Comparison of ENCODE assay signal across 16 mouse cellular contexts in the genomic region with DNA sequence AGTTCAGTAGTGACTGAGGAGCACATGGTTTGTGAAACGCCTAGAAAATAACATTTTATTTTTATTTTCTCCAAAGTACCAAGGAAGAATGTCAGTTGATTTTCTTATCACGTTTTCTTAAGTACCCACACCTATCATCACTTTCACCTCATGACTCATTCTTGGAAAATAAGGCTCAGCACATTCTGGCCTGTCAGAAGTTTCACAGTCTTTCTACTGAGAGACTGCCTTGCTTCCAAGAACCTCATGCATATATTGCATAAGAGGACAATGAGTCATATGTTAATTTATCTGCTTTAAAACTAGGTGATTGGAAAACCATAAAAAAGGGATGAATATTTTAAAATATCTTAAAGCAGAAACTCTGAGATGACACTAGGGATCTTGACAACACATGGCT. TPM values are rescaled to one million over a fixed set of nuclear protein-coding genes. Genes with fewer than 3 reads are reported as not detected.
DNase-seq lines count a peak whose midpoint lies in the region; ATAC-seq and TF ChIP-seq lines count a peak whose summit lies in the region.
"Had no signal": no experiment of that assay in that cellular context is flagged by ENCODE, and none has a peak within 500 bp of the region (broad histone marks: within the 10 kb centered on the region; RNA-seq: fewer than 3 reads in every experiment).

No protein-coding gene starts in this region.

- WGBS in embryonic facial prominence, embryonic 15.5 days = 54% methylated on average over 2 of the region's 2 CpGs
- 60% methylated on average over 2 of the region's 2 CpGs for WGBS in kidney, embryonic 15.5 days
- 77% methylated on average over 2 of the region's 2 CpGs for WGBS in hindbrain, embryonic 11.5 days

- ATAC-seq in embryonic facial prominence, embryonic 15.5 days (ENCODE audit: insufficient number of reproducible peaks, low FRiP score, low TSS enrichment, low read depth) = no peak
- 0 out of 2 replicates have a peak, but pooled peaks have one; percentile 34 for ATAC-seq in monocyte, adult 5-6 weeks (replicated peaks; ENCODE audit: insufficient number of reproducible peaks, low FRiP score, low TSS enrichment, poor library complexity, severe bottlenecking)
- no peak for ATAC-seq in kidney, embryonic 15.5 days (replicated peaks; ENCODE audit: low FRiP score)
- ATAC-seq in hindbrain, embryonic 11.5 days (ENCODE audit: low FRiP score) = no peak
- ATAC-seq: forebrain, postnatal 0 days had no signal

- H3K9ac ChIP-seq in embryonic facial prominence, embryonic 15.5 days = no peak overlapping the region
- no peak overlapping the region for H3K9ac ChIP-seq in kidney, embryonic 15.5 days
- no peak overlapping the region for H3K9ac ChIP-seq in hindbrain, embryonic 11.5 days (ENCODE audit: low read depth, low read length)
- H3K9ac ChIP-seq: forebrain, postnatal 0 days; liver, embryonic 13.5 days had no signal

- DNase-seq in gastrocnemius, adult 2 months = no peak
- DNase-seq in gastrocnemius, postnatal 36 days = no peak
- DNase-seq in CD4-positive helper T cell, adult 2 months (ENCODE audit: low read depth, low spot score) = peak; percentile 10
- no peak for DNase-seq in layer of hippocampus, adult 8-10 months (ENCODE audit: low spot score in 2 of 2)
- no peak for DNase-seq in hindbrain, embryonic 11.5 days (ENCODE audit: low spot score)
- DNase-seq: cerebellum, postnatal 10 days; forebrain, postnatal 0 days; heart, adult 18-20 months; kidney, adult 2 months; liver, embryonic 13.5 days; thymus, adult 2 months had no signal

- H3K4me3 ChIP-seq in gastrocnemius, adult 2 months = no peak overlapping the region
- no peak overlapping the region for H3K4me3 ChIP-seq in embryonic facial prominence, embryonic 15.5 days (replicated peaks)
- H3K4me3 ChIP-seq in kidney, embryonic 15.5 days (replicated peaks) = no peak overlapping the region
- no peak overlapping the region for H3K4me3 ChIP-seq in hindbrain, embryonic 11.5 days (ENCODE audit: low read depth, low read length)
- H3K4me3 ChIP-seq: liver, embryonic 13.5 days; megakaryocyte, embryonic 14.5 days had no signal

- peak overlapping the region; percentile 71 for H3K27ac ChIP-seq in gastrocnemius, adult 2 months
- 0 out of 2 replicates have a peak overlapping the region, but pooled peaks have one; percentile 36 for H3K27ac ChIP-seq in embryonic facial prominence, embryonic 15.5 days (replicated peaks)
- H3K27ac ChIP-seq in kidney, embryonic 15.5 days = no peak overlapping the region
- H3K27ac ChIP-seq in hindbrain, embryonic 11.5 days (ENCODE audit: low read depth, low read length) = no peak overlapping the region
- H3K27ac ChIP-seq: liver, embryonic 13.5 days had no signal

- H3K27me3 ChIP-seq in embryonic facial prominence, embryonic 15.5 days = no peaks in the 10 kb centered on the region
- no peaks in the 10 kb centered on the region for H3K27me3 ChIP-seq in kidney, embryonic 15.5 days
- no peaks in the 10 kb centered on the region for H3K27me3 ChIP-seq in hindbrain, embryonic 11.5 days (ENCODE audit: control insufficient read depth, insufficient read depth, low read length)
- H3K27me3 ChIP-seq: liver, embryonic 13.5 days; megakaryocyte, embryonic 14.5 days had no signal

- intact Hi-C loops in gastrocnemius, adult 2 months (cut with DNase I) = loop anchor here (5.0 kb wide), 1 partner anchor 49 kb away; no protein-coding TSS in a partner anchor
- intact Hi-C loops in gastrocnemius, postnatal 36 days (cut with DNase I) = no loop called here

- no peaks in the 10 kb centered on the region for H3K36me3 ChIP-seq in embryonic facial prominence, embryonic 15.5 days
- no peaks in the 10 kb centered on the region for H3K36me3 ChIP-seq in kidney, embryonic 15.5 days
- H3K36me3 ChIP-seq in hindbrain, embryonic 11.5 days (ENCODE audit: control insufficient read depth, insufficient read depth, low read length) = no peaks in the 10 kb centered on the region
- H3K36me3 ChIP-seq: liver, embryonic 13.5 days had no signal

- H3K9me3 ChIP-seq in embryonic facial prominence, embryonic 15.5 days (replicated peaks) = no peaks in the 10 kb centered on the region
- H3K9me3 ChIP-seq in kidney, embryonic 15.5 days (replicated peaks) = no peaks in the 10 kb centered on the region
- no peaks in the 10 kb centered on the region for H3K9me3 ChIP-seq in hindbrain, embryonic 11.5 days (ENCODE audit: control insufficient read depth, low read length)
- H3K9me3 ChIP-seq: liver, embryonic 13.5 days; megakaryocyte, embryonic 14.5 days had no signal

- TF ChIP-seq CTCF in gastrocnemius, adult 2 months (IDR thresholded peaks at IDR 0.05) = no peak

- no peak overlapping the region for H3K4me2 ChIP-seq in embryonic facial prominence, embryonic 15.5 days (replicated peaks)
- no peak overlapping the region for H3K4me2 ChIP-seq in kidney, embryonic 15.5 days
- no peak overlapping the region for H3K4me2 ChIP-seq in hindbrain, embryonic 11.5 days (replicated peaks; ENCODE audit: low read depth, low read length)
- H3K4me2 ChIP-seq: liver, embryonic 13.5 days had no signal

- no peaks in the 10 kb centered on the region for H3K4me1 ChIP-seq in embryonic facial prominence, embryonic 15.5 days
- no peaks in the 10 kb centered on the region for H3K4me1 ChIP-seq in kidney, embryonic 15.5 days
- no peaks in the 10 kb centered on the region for H3K4me1 ChIP-seq in hindbrain, embryonic 11.5 days (replicated peaks; ENCODE audit: control insufficient read depth, insufficient read depth, low read length)
- H3K4me1 ChIP-seq: liver, embryonic 13.5 days had no signal

RNA-seq across cellular contexts. Expression of gene Ppp1r1c, which starts 9.4 kb away (rescaled TPM):
- under 1 TPM in 1 of 2 experiments, not detected in 1; 0.42 TPM for total RNA-seq in gastrocnemius, adult 2 months (2021)
- total RNA-seq in gastrocnemius, postnatal 36 days (2021) = not detected
- polyA plus RNA-seq in embryonic facial prominence, embryonic 15.5 days (2015; fragmentation: Nextera tagmentation; extraction: Ambion mirVana) = 0.62 and 0.92 TPM in 2 replicates
- not detected in 3 replicates for total RNA-seq in monocyte, adult 5-6 weeks (2017)
- 0.14 and 0.31 TPM in 2 replicates for polyA plus RNA-seq in kidney, embryonic 15.5 days (2015; fragmentation: Nextera tagmentation; extraction: Ambion mirVana)
- not detected for total RNA-seq in layer of hippocampus, adult 8-10 months (2022)
- polyA plus RNA-seq in hindbrain, embryonic 11.5 days (2014; fragmentation: Nextera tagmentation; extraction: Ambion mirVana) = 12.6 and 23.8 TPM in 2 replicates
- polyA plus RNA-seq: kidney, adult 2 months; liver, embryonic 13.5 days; spleen, adult 2 months; thymus, adult 2 months had no signal

Comparison
In these comparisons a context has a peak if more than half of its experiments do, and no peak if none do; other contexts are left out.
1. H3K27ac ChIP-seq: peak in gastrocnemius, adult 2 months (single experiment) and embryonic facial prominence, embryonic 15.5 days (single experiment); none in kidney, embryonic 15.5 days (single experiment) and hindbrain, embryonic 11.5 days (single experiment).